Mouse (Mus musculus) cerebellum, adult (tissue): ENCODE data around the gene Accsl.

Experiments used
- ATAC-seq: cut with Nextera tagmentation; 2 replicates; pipeline ENCODE4 v1.9.2; 2017; ENCODE audit warnings: mild to moderate bottlenecking, moderate library complexity, mixed read lengths; ENCODE audit not compliant: insufficient number of reproducible peaks, low FRiP score, low TSS enrichment

The Accsl gene

DNA sequence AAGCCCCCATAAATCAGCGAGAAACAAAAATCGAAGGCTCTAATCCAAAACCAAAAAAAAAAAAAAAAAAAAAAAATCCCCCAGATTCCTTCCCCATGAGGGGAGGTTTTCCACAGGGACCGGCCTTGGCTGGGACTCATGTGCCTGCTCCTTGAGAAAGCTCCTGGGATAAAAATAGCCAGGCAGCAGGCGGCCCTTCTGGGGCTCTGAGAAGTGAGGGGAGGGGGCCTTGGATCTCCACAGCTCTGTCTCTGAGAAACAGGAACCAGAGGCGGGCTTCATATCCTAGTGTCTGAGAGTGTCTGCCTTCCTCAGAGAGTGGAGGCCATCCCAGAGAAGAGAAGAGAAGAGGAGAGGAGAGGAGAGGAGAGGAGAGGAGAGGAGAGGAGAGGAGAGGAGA lies 8.0 kb upstream of the Accsl start:
- no peak for ATAC-seq

DNA sequence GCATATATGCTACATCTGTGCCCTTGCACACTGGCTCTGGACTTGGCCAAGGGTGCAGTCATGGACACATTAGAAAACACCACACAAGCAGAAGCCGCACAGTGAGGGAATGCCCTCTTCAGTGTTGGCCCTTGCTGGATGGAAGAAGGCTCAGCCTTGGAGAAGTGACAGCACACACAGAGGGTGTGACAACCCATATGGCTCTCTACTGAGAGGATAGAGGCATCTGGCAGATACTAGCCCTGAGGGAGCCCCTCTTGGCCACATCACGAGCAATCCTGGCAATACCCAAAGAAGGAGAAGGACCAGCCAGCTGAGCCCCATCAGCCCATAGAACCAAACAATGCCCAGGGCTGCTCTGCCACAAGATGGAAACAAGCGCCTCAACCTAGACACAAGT lies 5.6 kb upstream of the Accsl start:
- no peak for ATAC-seq

DNA sequence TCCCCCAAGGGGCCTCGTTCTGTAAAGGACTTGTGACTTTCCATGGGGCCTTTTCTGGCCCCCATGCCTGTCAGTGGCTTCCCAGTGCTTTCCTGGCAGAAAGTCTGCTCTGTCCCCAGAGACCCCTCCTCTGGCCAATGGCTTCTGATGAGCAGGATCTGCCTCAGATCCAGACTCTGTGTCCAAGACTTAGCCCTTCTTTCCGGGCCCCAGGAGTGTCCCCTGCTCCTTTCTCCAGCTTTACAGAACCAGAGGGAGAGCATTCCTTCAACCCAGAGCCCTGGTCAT lies 5.2 kb upstream of the Accsl start:
- ATAC-seq = no peak

DNA sequence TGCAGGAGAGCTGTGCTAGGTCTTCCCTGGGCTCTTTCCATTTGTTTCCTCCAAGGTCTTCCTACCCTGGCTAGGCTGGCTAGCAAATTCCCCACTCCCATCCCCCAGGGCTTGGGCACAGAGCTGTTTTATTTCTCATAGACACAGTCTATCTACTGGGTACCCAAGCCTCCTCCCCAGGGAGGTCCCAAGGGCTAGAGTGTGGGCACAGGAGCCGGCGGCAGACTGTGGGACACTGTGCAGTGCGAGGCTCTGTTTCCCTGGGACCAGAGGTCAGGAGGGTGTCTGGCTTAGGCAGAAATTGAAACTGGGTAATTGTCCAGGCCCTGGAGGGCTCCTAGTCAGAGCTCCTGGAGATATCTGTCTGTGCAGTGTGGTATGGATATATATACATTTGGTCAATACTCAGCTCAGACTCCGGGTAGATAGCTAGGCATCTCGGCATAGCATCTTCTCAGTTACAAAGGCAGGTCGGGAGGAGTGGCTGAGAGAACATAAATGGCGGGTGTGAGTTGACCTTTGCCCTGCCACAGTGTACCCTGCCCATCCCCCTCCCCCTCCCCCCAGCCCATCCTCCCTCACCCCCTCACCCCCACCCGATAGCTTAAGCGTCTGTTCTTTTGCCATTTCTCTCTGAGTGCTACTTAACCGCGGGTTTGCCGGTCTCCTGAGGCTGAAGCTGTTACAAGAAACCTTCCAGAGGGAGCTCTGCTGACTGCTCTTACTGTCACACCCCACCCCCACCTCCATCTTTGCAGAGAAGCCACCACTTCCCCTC lies 4.7 kb upstream of the Accsl start:
- no peak for ATAC-seq

DNA sequence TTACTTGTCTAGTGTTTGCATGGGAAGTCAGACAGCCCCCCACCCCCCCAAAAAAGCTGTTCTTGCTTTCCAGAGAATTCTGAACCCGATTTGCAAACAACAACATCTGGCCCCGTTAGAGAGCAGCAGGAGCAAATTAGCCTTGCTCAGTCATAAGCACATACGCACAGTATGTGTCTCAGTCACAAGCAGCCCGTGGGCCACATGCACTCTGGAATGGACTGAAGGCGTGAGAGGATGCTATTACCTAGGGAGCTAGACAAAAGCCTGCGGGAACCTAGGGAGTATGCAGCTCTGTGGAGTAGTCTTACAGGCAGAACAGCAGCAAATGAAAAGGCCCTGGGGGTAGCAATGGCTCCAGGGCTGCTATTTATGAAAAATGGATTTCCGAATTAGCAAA lies 3.3 kb upstream of the Accsl start:
- no peak for ATAC-seq

- no peak for ATAC-seq
Observed at GRCm38 (mm10) chr2:93871411-93871925, 2.5 kb upstream of the Accsl start.

DNA sequence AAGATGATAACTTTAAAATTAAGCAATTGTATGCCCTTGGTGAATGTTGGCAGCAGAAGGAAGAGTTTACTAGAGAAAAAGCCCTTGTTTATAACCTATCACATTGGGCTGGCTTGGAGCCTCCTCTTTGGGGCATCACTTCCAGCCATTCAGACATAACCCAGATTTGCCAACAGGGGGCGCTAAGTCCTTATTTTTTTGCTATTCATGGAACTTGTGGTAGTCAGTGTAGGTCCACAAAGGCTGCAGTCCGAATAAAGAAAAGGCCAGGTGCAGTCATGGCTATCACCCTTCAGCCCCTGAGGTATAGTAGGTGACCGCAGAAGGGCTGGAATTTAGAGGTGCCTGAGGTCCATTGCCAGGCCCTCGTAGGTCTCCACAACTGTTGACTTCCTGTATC lies 1.9 kb upstream of the Accsl start:
- peak; percentile 69; the same call in 1 of the 2 replicates for ATAC-seq

GRCm38 (mm10) chr2:93868566-93868965 lies 391 bp downstream of the Accsl start:
- ATAC-seq = no peak

- ATAC-seq = no peak
Observed at GRCm38 (mm10) chr2:93863229-93863628, 5.7 kb downstream of the Accsl start.

DNA sequence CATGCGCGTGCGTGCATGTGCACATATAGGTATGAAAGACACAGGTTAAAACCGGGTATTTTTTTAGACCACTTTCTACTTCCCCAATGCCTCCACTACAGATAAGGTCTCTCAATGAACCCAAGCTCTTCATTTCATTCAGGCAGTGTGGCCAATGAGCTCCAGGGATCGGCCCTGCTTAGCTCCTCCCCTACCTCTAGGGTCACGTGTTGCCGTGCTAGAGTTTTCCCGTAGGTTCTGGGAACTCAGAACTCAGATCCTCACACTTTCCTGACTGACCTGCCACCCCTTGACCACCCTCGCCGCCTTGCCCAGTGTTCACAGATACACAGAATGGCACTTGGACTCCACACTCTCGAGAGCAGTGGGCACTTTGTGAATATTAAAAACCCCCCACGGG lies 10.1 kb downstream of the Accsl start:
- ATAC-seq = no peak

DNA sequence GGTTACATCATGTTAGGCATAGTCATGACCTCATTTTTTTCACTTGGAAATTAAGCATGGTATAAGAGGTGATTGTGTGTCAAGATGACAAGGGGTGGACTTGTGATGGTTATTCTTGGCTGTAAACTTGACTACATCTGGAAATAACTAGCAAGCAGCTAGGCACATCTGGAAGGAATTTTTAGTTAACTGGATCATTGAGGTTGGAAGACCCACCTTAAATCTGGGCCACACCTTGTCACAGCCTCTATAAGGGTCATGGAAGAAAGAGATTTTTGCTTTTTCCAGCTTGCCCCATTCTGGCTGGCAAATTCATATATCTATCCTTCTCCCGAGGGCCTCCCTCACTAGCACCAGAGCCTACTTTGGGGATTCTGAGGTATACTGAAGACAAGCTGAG lies 17.7 kb downstream of the Accsl start:
- ATAC-seq = no peak

DNA sequence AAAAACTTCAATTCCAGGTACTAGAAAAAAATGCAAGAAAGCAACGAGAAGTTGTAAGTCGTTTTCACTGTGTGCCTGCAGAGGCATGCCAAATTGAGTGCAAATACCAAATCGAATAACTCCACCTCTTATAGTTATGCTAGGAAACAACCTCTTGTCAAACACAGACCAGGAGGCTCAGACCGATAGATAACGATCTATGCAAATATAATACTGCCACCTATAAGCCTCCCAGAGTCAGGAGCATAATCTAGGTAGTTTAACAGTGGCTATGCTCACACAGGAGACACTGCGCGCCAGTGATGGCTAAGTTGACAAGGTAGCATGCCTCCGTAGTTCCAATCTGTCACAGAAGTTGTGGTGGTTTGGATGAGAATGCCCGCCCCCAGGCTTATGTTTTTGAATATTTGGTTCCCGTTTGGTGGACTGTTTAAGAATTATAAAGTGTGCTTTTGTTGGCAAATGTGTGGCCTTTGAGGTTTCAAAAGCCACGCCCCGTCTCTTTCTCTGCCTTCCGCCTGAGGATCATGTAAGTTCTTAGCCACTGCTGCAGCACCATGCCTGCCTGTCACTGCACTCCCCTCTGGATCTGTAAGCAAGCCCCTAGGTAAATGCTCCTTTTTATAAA lies 18.5 kb downstream of the Accsl start:
- ATAC-seq = no peak

- peak; percentile 81 for ATAC-seq
Observed at GRCm38 (mm10) chr2:93849505-93850089, 19.4 kb downstream of the Accsl start, which contains the start of gene Accs. Accs (minus strand) TSS chr2:93849943.

GRCm38 (mm10) chr2:93841349-93841748 lies 27.6 kb downstream of the Accsl start:
- ATAC-seq = no peak

GRCm38 (mm10) chr2:93840109-93840508 lies 28.8 kb downstream of the Accsl start:
- ATAC-seq = no peak

DNA sequence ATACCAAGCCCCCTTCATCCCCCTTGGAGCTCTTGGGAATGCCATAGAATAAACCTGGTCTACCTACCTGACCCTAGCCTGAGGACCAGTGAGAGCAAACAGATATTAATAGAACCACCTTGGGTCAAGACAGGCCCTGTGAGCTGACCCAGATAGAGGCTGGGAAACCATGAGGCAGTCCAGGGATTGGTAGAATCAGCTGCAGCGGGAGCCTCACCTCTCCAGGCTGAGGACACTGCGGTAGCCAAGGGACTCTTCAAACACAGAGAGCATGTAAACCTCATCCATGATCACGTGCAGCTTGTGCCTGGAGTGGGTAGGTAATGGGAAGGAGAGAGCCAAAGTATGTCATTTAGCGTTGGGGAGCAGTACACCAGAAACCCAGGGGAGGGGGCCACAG lies 30.0 kb downstream of the Accsl start:
- no peak for ATAC-seq

DNA sequence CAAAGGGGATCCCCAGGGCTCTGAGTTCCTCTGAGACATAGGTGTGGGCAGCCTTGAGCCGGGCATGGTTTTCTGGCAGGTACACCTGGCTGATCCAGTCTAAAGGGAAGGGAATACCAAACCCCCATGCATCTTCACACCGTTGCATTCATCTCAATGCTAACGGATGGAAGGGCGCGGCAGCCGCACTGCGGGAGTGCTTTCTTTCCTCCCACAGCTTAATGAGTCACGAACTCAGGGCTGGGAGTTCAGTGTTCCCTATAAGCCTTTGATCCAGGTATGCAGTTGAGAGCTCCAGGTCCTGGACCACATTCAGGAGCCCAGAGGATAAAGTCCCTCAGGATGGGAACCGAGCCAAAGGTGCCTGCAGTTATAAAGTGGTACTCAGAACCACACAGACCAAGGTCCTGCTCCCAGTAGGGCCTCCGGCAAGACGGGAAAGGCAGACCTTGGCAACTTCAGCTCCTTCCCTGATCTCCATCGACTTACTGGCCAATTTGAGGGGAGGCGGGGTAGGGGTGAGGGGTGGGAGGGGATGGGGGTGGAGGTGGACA lies 32.6 kb downstream of the Accsl start:
- no peak for ATAC-seq

DNA sequence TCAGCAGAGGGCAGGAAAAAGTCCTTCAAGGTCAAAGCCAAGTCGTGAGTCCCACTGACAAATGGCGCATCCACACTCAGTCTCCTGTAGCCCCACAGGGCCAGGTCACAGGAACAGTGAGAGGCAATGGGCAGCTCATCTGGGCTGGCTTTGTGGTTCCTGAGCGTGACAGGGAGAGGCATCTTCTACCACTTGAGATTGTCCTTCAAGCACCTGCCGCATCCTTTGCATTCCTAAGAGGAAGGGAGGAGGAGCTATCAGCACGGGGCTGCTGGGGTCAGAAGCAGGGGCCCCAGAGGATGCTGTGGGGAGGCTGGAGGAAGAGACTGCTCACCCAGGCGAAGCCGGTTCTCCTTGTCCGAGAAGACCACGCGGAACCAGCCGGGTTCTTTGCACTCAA lies 33.4 kb downstream of the Accsl start:
- no peak for ATAC-seq

DNA sequence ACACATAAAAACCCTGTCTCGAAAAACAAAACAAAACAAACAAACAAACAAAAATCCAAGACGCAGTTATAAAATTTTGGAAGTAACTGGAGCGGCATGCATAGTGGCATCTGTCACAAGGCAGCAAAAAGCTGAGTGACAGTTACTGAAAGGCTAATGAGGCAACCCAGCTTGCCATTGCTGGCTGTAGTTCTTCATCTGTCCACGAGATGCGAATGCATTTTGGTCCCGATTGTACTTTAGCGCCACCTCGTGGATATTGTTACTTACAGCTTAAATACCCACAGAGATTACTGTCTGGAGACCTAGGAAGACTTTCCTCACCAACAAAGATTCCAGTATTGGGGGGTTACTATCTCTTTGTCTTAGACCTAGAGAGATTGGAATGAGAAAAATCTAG lies 45.4 kb downstream of the Accsl start:
- ATAC-seq = peak; percentile 68

- peak; percentile 91 for ATAC-seq
Observed at GRCm38 (mm10) chr2:93822045-93822749, 46.8 kb downstream of the Accsl start, which contains the start of gene Ext2. Ext2 (minus strand) TSS chr2:93822568.

GRCm38 (mm10) chr2:93817791-93818190 lies 51.2 kb downstream of the Accsl start:
- ATAC-seq = no peak
